Mouse (Mus musculus): Measurements from ENCODE around the gene Rnd1. TPM values are rescaled to one million over a fixed set of nuclear protein-coding genes. Genes with fewer than 3 reads are reported as not detected.

The Rnd1 gene
- polyA plus RNA-seq, 2 experiments: 0.24 to 0.67 TPM

DNA sequence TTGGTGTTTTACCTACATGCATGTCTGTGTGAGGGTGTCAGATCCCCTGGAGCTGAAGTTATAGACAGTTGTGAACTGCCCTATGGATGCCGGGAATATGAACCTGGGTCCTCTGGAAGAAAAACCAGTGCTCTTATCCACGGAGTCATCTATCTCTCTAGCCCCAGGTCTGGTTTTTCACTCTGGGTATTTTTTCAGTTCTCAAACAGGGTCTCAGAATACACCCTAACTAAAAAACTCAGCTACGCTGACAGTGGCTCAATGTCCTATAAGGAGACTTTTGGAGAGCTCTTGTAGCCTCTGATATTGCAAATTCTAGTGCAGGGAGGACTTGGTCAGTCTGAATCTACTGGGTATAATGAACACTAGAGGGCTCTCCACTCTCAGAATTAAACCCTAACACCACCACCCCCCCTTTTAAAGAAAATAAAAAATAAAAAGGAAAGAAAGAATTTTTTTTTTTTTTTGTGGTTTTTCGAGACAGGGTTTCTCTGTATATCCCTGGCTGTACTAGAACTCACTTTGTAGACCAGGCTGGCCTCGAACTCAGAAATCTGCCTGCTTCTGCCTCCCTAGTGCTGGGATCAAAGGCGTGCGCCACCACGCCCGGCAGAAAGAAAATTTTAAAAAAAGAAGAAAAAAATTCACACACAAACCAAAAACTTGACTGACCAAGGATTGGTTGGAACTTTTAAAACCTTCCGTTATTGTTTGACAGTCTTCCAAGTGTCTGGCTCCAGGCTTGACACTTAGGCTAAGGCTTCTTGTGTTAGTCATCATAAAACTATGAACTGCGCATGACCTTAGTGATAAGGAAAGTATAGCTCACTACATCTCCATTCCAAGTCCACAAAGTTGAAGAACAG, 13.0 kb downstream of the Rnd1 start:
- H3K36me3 ChIP-seq (replicated peaks; ENCODE audit: control insufficient read depth, insufficient read depth, low read depth): peaks cover 3% of the 10 kb centered on the region; the same call in 1 of the 2 replicates
- no peak overlapping the region for H3K9ac ChIP-seq (replicated peaks)
- WGBS (ENCODE audit: insufficient replicate concordance): 63% methylated on average over 11 of the region's 11 CpGs
- DNase-seq (ENCODE audit: low read depth in 3 of 3, low spot score in 3 of 3): no peak
- no peaks in the 10 kb centered on the region for H3K9me3 ChIP-seq (ENCODE audit: control insufficient read depth, low read length)
- TF ChIP-seq CTCF (IDR thresholded peaks at IDR 0.05; ENCODE audit: low read depth): peak; percentile 34; the same call in 1 of the 2 replicates
- no peak for TF ChIP-seq EP300 (IDR thresholded peaks at IDR 0.05; ENCODE audit: low read depth)
- ATAC-seq (ENCODE audit: insufficient read depth): no peak
- no peak overlapping the region for H3K27ac ChIP-seq
- no peaks in the 10 kb centered on the region; the same call in 1 of the 2 replicates for H3K27me3 ChIP-seq (ENCODE audit: control insufficient read depth, insufficient read depth, low read length)
- H3K4me1 ChIP-seq (replicated peaks; ENCODE audit: control insufficient read depth in 2 of 2, insufficient read depth in 2 of 2, low read length in 1 of 2): peaks cover 0 to 4% of the 10 kb centered on the region in 2 experiments; a peak in 1 of 4 replicates
- H3K4me2 ChIP-seq (ENCODE audit: low read depth): no peak overlapping the region
- H3K4me3 ChIP-seq (ENCODE audit: insufficient read depth in 1 of 2, low read depth in 2 of 2, low read length in 2 of 2): no peak overlapping the region

DNA sequence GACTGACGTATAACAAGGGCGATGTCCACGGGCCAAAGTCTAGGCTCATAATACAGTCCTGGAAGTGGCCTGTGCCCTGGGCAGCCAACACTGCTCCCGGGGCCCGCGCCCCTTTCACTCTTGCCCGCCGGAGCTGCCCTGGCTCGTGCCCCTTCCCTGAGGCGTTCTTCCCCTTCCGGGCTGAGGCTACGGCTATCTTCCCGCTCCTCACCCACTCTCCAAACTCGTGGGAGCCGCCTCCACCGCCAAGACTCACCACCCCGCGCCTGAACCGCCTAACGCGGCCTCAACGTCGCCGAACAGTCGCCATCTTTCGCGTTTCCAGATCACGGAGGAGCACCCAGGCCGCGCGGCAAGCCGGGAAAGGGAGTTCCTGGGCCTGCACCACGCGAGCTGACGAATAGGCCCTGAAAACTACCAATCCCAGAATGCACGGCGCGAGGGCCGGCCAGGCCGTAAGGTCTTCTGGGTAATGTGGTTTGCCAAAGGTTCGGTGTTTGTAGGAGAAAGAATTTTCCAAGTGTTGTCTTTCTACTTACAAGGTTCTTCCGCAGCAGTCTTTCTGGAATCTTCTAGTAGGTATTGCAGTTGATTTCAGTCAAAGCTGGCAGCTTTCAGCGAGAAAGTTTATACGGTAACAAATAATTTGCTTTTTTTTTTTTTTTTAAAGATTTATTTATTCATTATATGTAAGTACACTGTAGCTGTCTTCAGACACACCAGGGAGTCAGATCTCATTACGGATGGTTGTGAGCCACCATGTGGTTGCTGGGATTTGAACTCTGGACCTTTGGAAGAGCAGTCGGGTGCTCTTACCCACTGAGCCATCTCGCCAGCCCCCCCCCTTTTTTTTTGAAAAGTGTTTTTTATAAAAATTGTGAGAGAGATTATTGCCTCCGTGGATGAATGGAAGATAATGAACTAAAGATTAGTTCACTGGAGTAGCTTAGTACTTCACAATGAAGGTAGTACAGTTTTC, 14.4 kb downstream of the Rnd1 start, which contains the start of gene Ddx23:
Gene Ddx23 (minus strand): TSS at position 328 of the 979 bp plus-strand sequence.
- peak within 1 kb of the TSS; percentile 83 for H3K27ac ChIP-seq
- no peak for TF ChIP-seq CTCF (IDR thresholded peaks at IDR 0.05; ENCODE audit: low read depth)
- no peak for TF ChIP-seq EP300 (IDR thresholded peaks at IDR 0.05; ENCODE audit: low read depth)
- peaks cover 0 to 4% of the 10 kb centered on the region in 2 experiments; a peak in 1 of 4 replicates for H3K4me1 ChIP-seq (replicated peaks; ENCODE audit: control insufficient read depth in 2 of 2, insufficient read depth in 2 of 2, low read length in 1 of 2)
- H3K4me3 ChIP-seq (ENCODE audit: insufficient read depth in 1 of 2, low read depth in 2 of 2, low read length in 2 of 2): peak within 1 kb of the TSS; percentile 90 to 95
- H3K9me3 ChIP-seq (ENCODE audit: control insufficient read depth, low read length): no peaks in the 10 kb centered on the region
- DNase-seq (ENCODE audit: low read depth in 3 of 3, low spot score in 3 of 3) (peak; percentile 91 to 94 (median 93)), ATAC-seq (ENCODE audit: insufficient read depth) (peak; percentile 95)
- 3% methylated on average over 47 of the region's 48 CpGs for WGBS (ENCODE audit: insufficient replicate concordance)
- peak within 1 kb of the TSS; percentile 88 for H3K4me2 ChIP-seq (ENCODE audit: low read depth)
- peaks cover 16% of the 10 kb centered on the region for H3K36me3 ChIP-seq (replicated peaks; ENCODE audit: control insufficient read depth, insufficient read depth, low read depth)
- H3K27me3 ChIP-seq (ENCODE audit: control insufficient read depth, insufficient read depth, low read length): no peaks in the 10 kb centered on the region; the same call in 1 of the 2 replicates
- peak within 1 kb of the TSS; percentile 97 for H3K9ac ChIP-seq (replicated peaks)

DNA sequence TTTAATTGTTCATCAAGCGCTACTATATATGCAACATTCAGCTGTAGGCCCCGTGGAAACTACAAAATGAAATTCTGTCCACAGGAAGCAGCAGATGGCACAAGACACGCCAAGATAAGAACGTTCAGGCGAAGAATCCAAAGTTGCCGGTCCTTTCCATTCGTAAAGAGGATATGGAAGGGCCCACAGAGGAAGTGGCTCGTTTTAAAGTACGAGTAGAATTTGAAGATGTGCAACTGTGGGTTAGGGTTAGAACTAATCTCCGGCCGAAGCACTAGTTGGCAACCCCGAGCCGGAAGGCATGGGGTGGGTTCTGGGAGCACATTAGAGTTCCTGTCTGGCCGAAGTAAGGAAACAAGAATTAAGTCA, 15.1 kb downstream of the Rnd1 start:
- Histone ChIP-seq H3K36me3 (replicated peaks; ENCODE audit: control insufficient read depth, insufficient read depth, low read depth) (peaks cover 23% of the 10 kb centered on the region), H3K4me2 (ENCODE audit: low read depth) (peak overlapping the region; percentile 88), H3K9me3 (ENCODE audit: control insufficient read depth, low read length) (no peaks in the 10 kb centered on the region), H3K4me1 (replicated peaks; ENCODE audit: control insufficient read depth in 2 of 2, insufficient read depth in 2 of 2, low read length in 1 of 2) (peaks cover 0 to 4% of the 10 kb centered on the region in 2 experiments; a peak in 1 of 4 replicates), H3K4me3 (ENCODE audit: insufficient read depth in 1 of 2, low read depth in 2 of 2, low read length in 2 of 2) (peak overlapping the region; percentile 90 to 95), H3K27ac (peak overlapping the region; percentile 83), H3K9ac (replicated peaks) (peak overlapping the region; percentile 97), H3K27me3 (ENCODE audit: control insufficient read depth, insufficient read depth, low read length) (no peaks in the 10 kb centered on the region; the same call in 1 of the 2 replicates)
- ATAC-seq (ENCODE audit: insufficient read depth) (peak; percentile 42; the same call in 1 of the 2 replicates), DNase-seq (ENCODE audit: low read depth in 3 of 3, low spot score in 3 of 3) (peak; percentile 48 to 60 (median 57))
- TF ChIP-seq CTCF (IDR thresholded peaks at IDR 0.05; ENCODE audit: low read depth) (no peak), EP300 (IDR thresholded peaks at IDR 0.05; ENCODE audit: low read depth) (no peak)
- WGBS (ENCODE audit: insufficient replicate concordance): under 1% methylated on average over 14 of the region's 14 CpGs

DNA sequence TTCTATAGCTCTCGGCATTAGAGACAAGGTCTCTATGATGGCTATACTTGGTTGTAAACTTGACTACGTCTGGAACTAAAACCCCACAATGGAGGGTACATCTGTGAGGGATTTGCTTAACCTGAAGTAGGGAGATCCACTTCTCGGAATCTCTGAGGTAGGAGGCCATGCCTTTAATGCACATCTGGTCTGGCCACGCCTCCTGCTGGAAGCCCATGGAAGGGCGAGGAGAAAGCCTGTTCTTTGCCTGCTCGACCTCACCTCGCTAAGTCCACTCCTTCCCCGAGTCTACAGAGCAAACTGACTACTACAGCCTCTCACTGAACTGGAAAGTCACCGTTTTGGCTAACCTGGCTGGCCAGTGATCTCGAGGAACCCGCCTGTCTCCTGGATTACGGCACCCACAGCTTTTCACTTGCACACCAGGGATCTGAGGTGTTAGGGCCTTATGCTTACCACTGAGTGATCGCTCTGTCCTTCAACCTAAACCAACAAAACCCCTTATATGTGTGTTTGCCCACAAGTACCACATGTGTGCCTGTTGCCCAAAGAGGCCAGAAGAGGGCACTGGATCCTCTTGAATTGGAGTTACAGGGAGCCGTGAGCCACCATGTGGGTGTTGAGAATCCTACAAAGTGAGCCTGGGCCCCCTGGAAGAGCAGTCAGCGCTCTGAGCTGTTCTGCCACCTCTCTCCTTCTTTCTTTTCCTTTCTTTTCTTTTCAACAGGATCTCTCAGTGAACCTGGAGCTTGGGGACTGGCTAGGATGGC, 20.1 kb downstream of the Rnd1 start:
- Histone ChIP-seq H3K27ac (no peak overlapping the region), H3K36me3 (replicated peaks; ENCODE audit: control insufficient read depth, insufficient read depth, low read depth) (peaks cover 67% of the 10 kb centered on the region), H3K4me1 (replicated peaks; ENCODE audit: control insufficient read depth in 2 of 2, insufficient read depth in 2 of 2, low read length in 1 of 2) (peaks cover 0 to 4% of the 10 kb centered on the region in 2 experiments; a peak in 1 of 4 replicates), H3K9ac (replicated peaks) (no peak overlapping the region), H3K4me2 (ENCODE audit: low read depth) (no peak overlapping the region), H3K4me3 (ENCODE audit: insufficient read depth in 1 of 2, low read depth in 2 of 2, low read length in 2 of 2) (no peak overlapping the region), H3K27me3 (ENCODE audit: control insufficient read depth, insufficient read depth, low read length) (no peaks in the 10 kb centered on the region), H3K9me3 (ENCODE audit: control insufficient read depth, low read length) (no peaks in the 10 kb centered on the region)
- ATAC-seq (ENCODE audit: insufficient read depth) (no peak), DNase-seq (ENCODE audit: low read depth in 3 of 3, low spot score in 3 of 3) (no peak)
- 81% methylated on average over 15 of the region's 15 CpGs for WGBS (ENCODE audit: insufficient replicate concordance)
- TF ChIP-seq CTCF (IDR thresholded peaks at IDR 0.05; ENCODE audit: low read depth) (peak; percentile 42), EP300 (IDR thresholded peaks at IDR 0.05; ENCODE audit: low read depth) (no peak)

Measured in liver, embryonic 14.5 days (tissue).